Mouse (Mus musculus) lung, adult 2 months (tissue): ENCODE data around the gene H2-DMb2.

Experiments used
- CTCF ChIP-seq: fragments of 200-500 bp; IDR thresholded peaks from 2 replicates; pipeline ENCODE4 v1.5.1; 2011; ENCODE audit warnings: mild to moderate bottlenecking, low read length, control low read depth; ENCODE audit not compliant: insufficient read depth
- POLR2A ChIP-seq: fragments of 200-500 bp; IDR thresholded peaks from 2 replicates; pipeline ENCODE4 v1.6.1; 2011; ENCODE audit warnings: low read depth, mild to moderate bottlenecking, control low read depth, low read length, borderline replicate concordance; ENCODE audit errors: extremely low read depth

DNA sequence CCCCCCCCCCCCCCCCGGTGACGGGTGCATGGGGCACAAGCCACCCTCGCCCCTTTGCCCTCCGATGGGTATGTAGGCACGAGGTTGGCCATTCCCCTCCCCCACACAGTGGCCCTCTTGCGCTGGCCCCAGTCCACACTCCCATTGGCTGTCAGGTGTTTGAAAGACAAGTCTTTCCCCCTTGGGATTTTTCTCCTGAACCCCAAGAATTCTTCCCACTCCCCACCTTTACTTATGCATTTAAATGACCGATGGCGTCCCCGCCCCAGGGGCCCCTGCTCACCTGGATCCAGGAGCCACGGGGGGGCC, 21.3 kb upstream of the H2-DMb2 start:
- TF ChIP-seq POLR2A: no peak
- no peak for TF ChIP-seq CTCF
